In genomic region chr6:120604020-120604958, GRCm38 (mm10) we compare ENCODE assay signal across 9 mouse cellular contexts.
DNase-seq lines count a peak whose midpoint lies in the region; ATAC-seq lines count a peak whose summit lies in the region.
"Had no signal": no experiment of that assay in that cellular context is flagged by ENCODE, and none has a peak within 500 bp of the region (broad histone marks: within the 10 kb centered on the region; RNA-seq: fewer than 3 reads in every experiment).

No protein-coding gene starts in this region.

- H3K4me3 ChIP-seq in heart, embryonic 13.5 days: no peak overlapping the region
- H3K4me3 ChIP-seq: gastrocnemius, adult 2 months; limb, embryonic 15.5 days had no signal

- no peaks in the 10 kb centered on the region for H3K9me3 ChIP-seq in heart, embryonic 13.5 days
- H3K9me3 ChIP-seq: limb, embryonic 15.5 days had no signal

- no peak overlapping the region for H3K4me2 ChIP-seq in heart, embryonic 13.5 days
- H3K4me2 ChIP-seq: limb, embryonic 15.5 days had no signal

- no peaks in the 10 kb centered on the region for H3K27me3 ChIP-seq in heart, embryonic 13.5 days (replicated peaks)
- H3K27me3 ChIP-seq: limb, embryonic 15.5 days had no signal

- peak overlapping the region; percentile 40; the same call in 1 of the 2 replicates for H3K9ac ChIP-seq in heart, embryonic 13.5 days
- H3K9ac ChIP-seq: limb, embryonic 15.5 days had no signal

- DNase-seq in kidney, postnatal 14 days: peak; percentile 24
- no peak for DNase-seq in kidney, adult 11 months
- peak; percentile 74 for DNase-seq in c-Kit-positive CD71-positive TER-119-negative erythroid progenitor cells, embryonic 14.5 days (ENCODE audit: low read depth)
- peak; percentile 58 for DNase-seq in retina, embryonic 14.5 days (ENCODE audit: low spot score)
- no peak for DNase-seq in cerebellum, adult 9-11 months
- no peak for DNase-seq in urinary bladder, postnatal 10 days (ENCODE audit: low spot score)
- DNase-seq: gastrocnemius, adult 2 months had no signal

- H3K36me3 ChIP-seq in heart, embryonic 13.5 days: no peaks in the 10 kb centered on the region
- H3K36me3 ChIP-seq: limb, embryonic 15.5 days had no signal

- peak overlapping the region; percentile 24; the same call in 1 of the 2 replicates for H3K27ac ChIP-seq in heart, embryonic 13.5 days (replicated peaks)
- H3K27ac ChIP-seq: gastrocnemius, adult 2 months; limb, embryonic 15.5 days had no signal

- H3K4me1 ChIP-seq in heart, embryonic 13.5 days: peaks cover 15% of the 10 kb centered on the region
- H3K4me1 ChIP-seq: limb, embryonic 15.5 days had no signal

- ATAC-seq in heart, embryonic 13.5 days (ENCODE audit: extremely low read depth, insufficient number of reproducible peaks, low FRiP score, low TSS enrichment): no peak

- WGBS in heart, embryonic 13.5 days: 38% methylated on average over 6 of the region's 6 CpGs

Comparison
In these comparisons a context has a peak if more than half of its experiments do, and no peak if none do; other contexts are left out.
1. DNase-seq: peak in kidney, postnatal 14 days (single experiment), c-Kit-positive CD71-positive TER-119-negative erythroid progenitor cells, embryonic 14.5 days (single experiment) and retina, embryonic 14.5 days (single experiment); none in kidney, adult 11 months (single experiment), cerebellum, adult 9-11 months (single experiment) and urinary bladder, postnatal 10 days (single experiment).